Mouse (Mus musculus) stomach, embryonic 14.5 days (tissue): ENCODE measurements at regions not wholly inside any gene's neighbourhood (a gene's known extent, or its start where the extent isn't known, plus 50 kb on each side); places are given as distances from the start of the nearest gene placed in this dataset.
"Not testable (repeated sequence)": the region's sequence is repeated elsewhere in the genome, so short reads cannot be mapped to it uniquely, and the experiment has no call there.

Experiments
- ATAC-seq: fragments of 200-750 bp; cut with Nextera tagmentation; 2 replicates; pipeline ENCODE4 v1.8.0; 2017; ENCODE audit warnings: low read depth, moderate TSS enrichment; ENCODE audit not compliant: insufficient number of reproducible peaks, insufficient read depth, low FRiP score
- H3K27ac ChIP-seq: fragments of 300-500 bp; sonication (generic); 2 replicates; pipeline ENCODE4 v1.5.1; 2014; ENCODE audit warnings: mild to moderate bottlenecking, low read length, moderate library complexity, mixed read lengths
- H3K27me3 ChIP-seq: fragments of 300-500 bp; sonication (generic); 2 replicates; pipeline ENCODE4 v1.6.1; 2014; ENCODE audit warnings: low read length, control low read depth, mixed read lengths; ENCODE audit not compliant: control insufficient read depth, insufficient read depth
- H3K36me3 ChIP-seq: fragments of 300-500 bp; sonication (generic); 2 replicates; pipeline ENCODE4 v1.6.1; 2014; ENCODE audit warnings: mild to moderate bottlenecking, control low read depth, low read length, moderate library complexity, mixed read lengths; ENCODE audit not compliant: control insufficient read depth, insufficient read depth
- H3K4me1 ChIP-seq: fragments of 300-500 bp; sonication (generic); 2 replicates; pipeline ENCODE4 v1.6.1; 2014; ENCODE audit warnings: low read length, control low read depth, mixed read lengths; ENCODE audit not compliant: control insufficient read depth, insufficient read depth
- H3K4me2 ChIP-seq: fragments of 300-500 bp; sonication (generic); replicated peaks from 2 replicates; pipeline ENCODE4 v1.6.1; 2014; ENCODE audit warnings: low read depth, low read length, control low read depth
- H3K4me3 ChIP-seq: fragments of 300-500 bp; sonication (generic); 2 replicates; pipeline ENCODE4 v1.5.1; 2014; ENCODE audit warnings: low read depth, low read length, control low read depth
- H3K9ac ChIP-seq: fragments of 300-500 bp; sonication (generic); replicated peaks from 2 replicates; pipeline ENCODE4 v1.6.1; 2014; ENCODE audit warnings: low read depth, mild to moderate bottlenecking, control low read depth, low read length, moderate library complexity, mixed read lengths
- H3K9me3 ChIP-seq: fragments of 300-500 bp; sonication (generic); 2 replicates; pipeline ENCODE4 v1.6.1; 2016; ENCODE audit warnings: low read depth, low read length, control low read depth; ENCODE audit not compliant: control insufficient read depth
- WGBS: fragments of 180-500 bp; shearing (Covaris S2); extraction: QIAGEN DNeasy Blood & Tissue Kit; methylation state at CpG from one replicate; pipeline ENCODE4 v1.1.7; 2014; 5-methylcytosine and 5-hydroxymethylcytosine counted together

DNA sequence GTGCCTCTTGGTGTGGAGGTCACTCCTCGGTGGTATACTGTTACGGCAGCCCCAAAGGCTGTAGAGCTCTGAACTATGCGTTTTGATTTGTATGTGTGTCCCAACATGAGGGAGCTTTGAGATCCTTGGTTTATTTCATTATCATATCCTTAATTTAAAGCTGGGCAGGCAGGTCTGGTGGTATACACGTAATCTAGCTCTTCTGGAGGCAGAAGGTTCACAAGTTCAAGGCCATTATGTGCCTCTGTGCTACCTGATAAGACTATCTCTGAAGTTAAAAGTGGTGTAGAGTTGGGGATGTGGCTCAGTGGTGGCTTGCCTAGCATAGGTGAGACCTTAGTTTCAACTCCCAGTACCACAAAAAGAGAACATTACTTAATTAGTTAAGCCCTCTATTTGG lies 199.1 kb upstream of the Hmga2 start:
- 76% methylated on average over 4 of the region's 4 CpGs for WGBS

DNA sequence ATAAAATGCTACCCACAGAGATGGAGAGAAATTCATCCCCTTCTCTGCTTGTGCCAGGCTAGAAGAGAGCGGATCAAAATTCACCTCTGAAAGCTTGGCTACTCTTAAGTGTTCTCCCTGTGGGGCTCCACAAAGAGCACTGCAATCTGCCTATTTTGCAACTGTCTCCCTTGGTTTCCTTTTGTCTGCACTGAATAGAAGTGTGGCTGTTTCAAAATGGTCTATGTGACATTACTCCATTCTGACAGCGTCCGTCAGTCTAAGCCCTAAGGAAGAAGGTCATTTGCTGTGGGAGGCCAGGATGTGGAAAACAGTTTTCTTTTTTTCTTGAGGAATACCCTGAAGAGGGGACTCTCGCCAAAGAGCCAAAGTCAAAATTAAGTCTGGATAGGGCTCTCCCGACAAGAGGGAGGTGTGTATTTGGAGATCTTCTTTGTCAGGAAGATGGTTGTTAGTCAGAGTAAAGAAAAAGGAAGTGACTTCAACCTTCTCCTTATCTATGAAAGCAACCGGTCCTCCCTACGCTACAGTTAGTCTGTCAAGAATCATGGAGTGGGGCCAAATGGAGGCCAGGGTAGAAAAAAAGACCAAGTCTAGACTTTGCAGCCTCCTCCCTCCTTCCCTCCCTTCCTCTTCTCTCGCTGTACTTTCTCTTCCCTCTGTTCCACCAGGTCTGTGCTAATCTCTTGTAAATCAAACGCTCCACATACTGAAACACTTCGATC lies 198.2 kb upstream of the Hmga2 start:
- no peak overlapping the region for H3K9ac ChIP-seq
- no peaks in the 10 kb centered on the region for H3K36me3 ChIP-seq
- ATAC-seq = no peak
- no peak overlapping the region for H3K4me3 ChIP-seq
- no peaks in the 10 kb centered on the region for H3K27me3 ChIP-seq
- no peak overlapping the region for H3K4me2 ChIP-seq
- no peaks in the 10 kb centered on the region for H3K9me3 ChIP-seq
- no peak overlapping the region for H3K27ac ChIP-seq
- H3K4me1 ChIP-seq = no peaks in the 10 kb centered on the region
- WGBS = 58% methylated on average over 10 of the region's 10 CpGs

More for the DNA sequence above, 199.1 kb upstream of the Hmga2 start:
- H3K36me3 ChIP-seq = no peaks in the 10 kb centered on the region
- no peaks in the 10 kb centered on the region for H3K27me3 ChIP-seq
- H3K9ac ChIP-seq = no peak overlapping the region
- H3K4me1 ChIP-seq = no peaks in the 10 kb centered on the region
- H3K27ac ChIP-seq = no peak overlapping the region
- no peaks in the 10 kb centered on the region for H3K9me3 ChIP-seq
- no peak overlapping the region for H3K4me2 ChIP-seq
- ATAC-seq = no peak
- no peak overlapping the region for H3K4me3 ChIP-seq

DNA sequence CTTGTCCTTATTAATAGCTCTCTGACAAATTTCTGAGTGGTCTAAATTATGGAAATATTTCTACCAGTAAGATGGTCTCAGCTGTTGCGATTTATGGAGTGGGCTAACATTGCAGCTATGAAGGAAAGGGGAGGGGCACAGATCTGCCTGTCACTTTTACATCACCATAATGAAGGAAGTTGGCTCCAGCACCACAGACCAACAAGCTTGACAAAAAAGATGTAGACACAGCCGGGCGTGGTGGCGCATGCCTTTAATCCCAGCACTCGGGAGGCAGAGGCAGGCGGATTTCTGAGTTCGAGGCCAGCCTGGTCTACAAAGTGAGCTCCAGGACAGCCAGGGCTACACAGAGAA lies 191.4 kb upstream of the Hmga2 start:
- H3K27ac ChIP-seq, H3K9ac ChIP-seq, H3K36me3 ChIP-seq, ATAC-seq, H3K27me3 ChIP-seq, H3K9me3 ChIP-seq, H3K4me3 ChIP-seq, H3K4me2 ChIP-seq, H3K4me1 ChIP-seq: not testable (repeated sequence)
- 96% methylated on average over 7 of the region's 7 CpGs for WGBS

DNA sequence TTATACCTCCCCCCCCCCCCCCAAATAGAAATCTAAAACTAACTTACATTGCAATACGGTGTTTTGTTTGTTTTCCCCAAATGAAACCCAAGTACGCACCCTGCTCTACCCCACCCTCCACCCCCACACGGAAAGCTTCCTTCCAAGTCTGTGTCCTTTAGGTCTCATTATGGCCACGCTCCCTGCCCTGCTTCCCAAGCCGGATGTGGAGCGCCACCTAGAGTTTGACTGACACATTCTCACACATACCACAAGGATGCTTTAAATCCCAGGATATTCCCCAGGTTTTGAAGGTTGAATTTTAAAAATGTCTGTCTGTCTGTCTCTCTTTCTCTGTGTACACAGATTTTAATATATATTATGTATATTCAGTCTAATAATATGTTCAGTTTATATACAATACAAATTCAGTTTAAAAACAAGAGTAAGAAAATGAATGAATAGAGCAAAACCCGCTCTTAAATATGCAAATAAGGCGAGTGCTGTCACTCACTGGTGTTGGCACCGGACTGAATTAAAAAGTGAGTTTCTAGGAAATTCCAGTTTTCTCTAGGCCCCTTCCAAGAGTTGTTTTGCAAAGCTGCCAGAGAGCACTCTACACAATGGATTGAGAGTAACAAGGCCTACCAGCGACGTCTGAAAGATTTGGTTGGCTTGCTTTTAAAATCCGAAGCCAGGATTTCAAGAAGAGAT lies 190.9 kb upstream of the Hmga2 start:
- no peaks in the 10 kb centered on the region for H3K9me3 ChIP-seq
- H3K9ac ChIP-seq = no peak overlapping the region
- H3K4me1 ChIP-seq = no peaks in the 10 kb centered on the region; the same call in 1 of the 2 replicates
- H3K4me3 ChIP-seq = no peak overlapping the region
- no peak overlapping the region for H3K4me2 ChIP-seq
- no peak for ATAC-seq
- H3K27ac ChIP-seq = no peak overlapping the region
- no peaks in the 10 kb centered on the region for H3K36me3 ChIP-seq
- no peaks in the 10 kb centered on the region for H3K27me3 ChIP-seq
- 60% methylated on average over 12 of the region's 12 CpGs for WGBS

DNA sequence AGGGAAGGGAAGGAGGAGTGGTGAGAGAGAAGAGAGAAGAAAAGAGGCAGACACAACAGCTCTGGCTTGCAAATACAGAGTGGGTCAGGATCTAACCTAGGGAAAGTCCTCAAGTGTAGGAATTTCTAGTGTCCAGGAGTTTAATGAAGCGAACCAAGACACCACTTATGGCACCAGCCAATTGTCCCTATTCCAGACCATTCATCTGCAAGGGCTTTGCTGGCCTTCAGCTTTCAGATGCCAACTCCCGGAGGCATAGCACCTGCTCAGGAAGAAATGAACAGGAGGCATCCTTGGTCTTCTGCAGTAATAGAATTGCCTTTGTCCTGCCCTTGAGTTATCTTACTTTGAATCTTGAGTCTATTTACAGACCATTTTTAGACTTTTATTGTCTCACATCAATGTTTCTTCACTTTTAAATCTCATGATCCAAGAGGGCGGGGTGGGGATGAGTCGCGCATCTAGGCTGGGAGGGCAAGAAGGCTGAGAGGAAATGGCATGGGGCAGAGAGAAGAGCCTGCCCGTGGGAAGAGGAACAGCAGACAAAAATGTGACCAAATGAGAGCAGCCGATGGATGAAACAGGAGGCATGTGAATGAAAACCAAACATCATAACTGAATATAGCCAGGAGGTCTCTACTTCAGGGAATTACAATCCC lies 190.1 kb upstream of the Hmga2 start:
- Histone ChIP-seq H3K4me1 (no peaks in the 10 kb centered on the region; the same call in 1 of the 2 replicates), H3K27me3 (no peaks in the 10 kb centered on the region), H3K9me3 (no peaks in the 10 kb centered on the region), H3K4me3 (no peak overlapping the region), H3K4me2 (no peak overlapping the region), H3K27ac (no peak overlapping the region), H3K36me3 (no peaks in the 10 kb centered on the region), H3K9ac (no peak overlapping the region)
- WGBS = 86% methylated on average over 7 of the region's 7 CpGs
- no peak for ATAC-seq

DNA sequence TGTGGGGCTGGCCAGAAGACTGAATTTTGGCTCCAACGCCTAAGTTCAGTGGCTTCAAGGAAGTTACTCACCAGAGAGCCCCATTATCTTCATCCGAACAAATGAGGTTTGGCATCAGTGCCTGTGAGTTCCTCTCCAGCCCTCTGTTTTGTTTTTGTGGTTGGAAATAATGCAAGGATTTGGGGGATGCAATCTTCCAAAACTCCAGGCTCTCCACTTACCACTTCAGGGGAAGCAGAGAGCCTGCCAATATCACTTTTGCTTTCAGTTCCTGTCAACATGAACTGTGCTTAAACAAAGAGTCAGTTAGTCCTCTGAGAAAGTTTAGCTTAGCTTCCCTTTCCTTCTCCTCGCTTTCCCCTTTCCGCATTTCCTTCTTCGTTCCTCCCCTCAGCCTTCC lies 189.4 kb upstream of the Hmga2 start:
- H3K9ac ChIP-seq = no peak overlapping the region
- no peaks in the 10 kb centered on the region for H3K36me3 ChIP-seq
- H3K9me3 ChIP-seq = no peaks in the 10 kb centered on the region
- no peaks in the 10 kb centered on the region for H3K27me3 ChIP-seq
- no peak for ATAC-seq
- no peak overlapping the region for H3K4me3 ChIP-seq
- H3K4me2 ChIP-seq = no peak overlapping the region
- WGBS = 71% methylated on average over 5 of the region's 5 CpGs
- H3K27ac ChIP-seq = no peak overlapping the region
- H3K4me1 ChIP-seq = no peaks in the 10 kb centered on the region; the same call in 1 of the 2 replicates

DNA sequence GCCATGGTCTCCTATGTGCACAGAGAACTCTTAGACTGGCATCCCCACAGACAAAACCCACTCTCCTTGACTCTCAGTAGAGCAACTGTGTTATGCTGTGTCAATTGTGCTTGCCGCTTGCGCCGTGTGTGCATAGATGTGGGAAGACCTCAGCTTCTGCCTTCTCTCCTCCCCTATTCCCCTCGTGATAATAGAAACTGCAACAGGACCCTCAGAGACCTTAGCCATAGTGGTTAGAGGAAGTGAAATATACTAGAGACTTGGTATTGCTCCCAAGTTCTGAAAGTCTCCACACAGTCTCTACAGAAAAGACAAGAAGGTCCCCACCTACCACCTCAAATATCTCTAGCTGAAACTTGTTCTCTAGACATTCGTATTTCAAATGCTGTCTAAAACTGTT lies 188.2 kb upstream of the Hmga2 start:
- H3K27ac ChIP-seq = no peak overlapping the region

DNA sequence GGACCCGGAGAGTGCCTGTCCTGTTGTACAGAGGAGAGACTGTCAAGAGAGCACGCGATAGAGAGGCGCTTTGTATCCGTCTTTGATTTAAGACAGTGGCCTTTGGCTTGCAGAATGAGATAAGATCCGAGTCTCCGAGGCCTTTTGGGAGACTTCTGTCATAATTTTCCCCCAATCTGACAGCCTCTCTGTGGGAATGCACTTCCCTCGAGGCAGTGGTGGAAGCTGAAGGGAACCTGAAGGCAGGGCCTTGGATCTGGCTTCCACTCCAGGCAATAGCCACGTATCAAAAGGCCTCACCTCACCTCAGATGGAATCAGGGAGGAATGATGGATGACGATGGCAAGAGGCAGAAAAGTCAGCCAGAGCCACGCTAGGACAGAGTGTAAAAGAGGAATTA lies 187.1 kb upstream of the Hmga2 start:
- 42% methylated on average over 11 of the region's 11 CpGs for WGBS

More for the DNA sequence above, 188.2 kb upstream of the Hmga2 start:
- H3K4me1 ChIP-seq = no peaks in the 10 kb centered on the region; the same call in 1 of the 2 replicates
- 89% methylated on average over 5 of the region's 5 CpGs for WGBS
- H3K36me3 ChIP-seq = no peaks in the 10 kb centered on the region
- no peaks in the 10 kb centered on the region for H3K9me3 ChIP-seq
- no peak for ATAC-seq
- H3K9ac ChIP-seq = no peak overlapping the region
- H3K4me3 ChIP-seq = no peak overlapping the region
- H3K27me3 ChIP-seq = no peaks in the 10 kb centered on the region
- no peak overlapping the region for H3K4me2 ChIP-seq

More for the DNA sequence above, 187.1 kb upstream of the Hmga2 start:
- H3K27me3 ChIP-seq = no peaks in the 10 kb centered on the region
- ATAC-seq = no peak
- H3K4me1 ChIP-seq = no peaks in the 10 kb centered on the region; the same call in 1 of the 2 replicates
- H3K27ac ChIP-seq = no peak overlapping the region
- no peak overlapping the region for H3K4me2 ChIP-seq
- H3K9ac ChIP-seq = no peak overlapping the region
- no peaks in the 10 kb centered on the region for H3K9me3 ChIP-seq
- no peaks in the 10 kb centered on the region for H3K36me3 ChIP-seq
- H3K4me3 ChIP-seq = no peak overlapping the region
